Mouse (Mus musculus) lung, postnatal 0 days (tissue): ENCODE results near the gene Ntpcr.

Source experiments
- CTCF ChIP-seq: IDR thresholded peaks from 2 replicates; pipeline ENCODE4 v1.5.1; 2016; ENCODE audit warnings: antibody characterized with exemption, mild to moderate bottlenecking
- EP300 ChIP-seq: IDR thresholded peaks from 2 replicates; pipeline ENCODE4 v1.6.1; 2016; ENCODE audit warnings: antibody characterized with exemption, mild to moderate bottlenecking, control low read depth

DNA sequence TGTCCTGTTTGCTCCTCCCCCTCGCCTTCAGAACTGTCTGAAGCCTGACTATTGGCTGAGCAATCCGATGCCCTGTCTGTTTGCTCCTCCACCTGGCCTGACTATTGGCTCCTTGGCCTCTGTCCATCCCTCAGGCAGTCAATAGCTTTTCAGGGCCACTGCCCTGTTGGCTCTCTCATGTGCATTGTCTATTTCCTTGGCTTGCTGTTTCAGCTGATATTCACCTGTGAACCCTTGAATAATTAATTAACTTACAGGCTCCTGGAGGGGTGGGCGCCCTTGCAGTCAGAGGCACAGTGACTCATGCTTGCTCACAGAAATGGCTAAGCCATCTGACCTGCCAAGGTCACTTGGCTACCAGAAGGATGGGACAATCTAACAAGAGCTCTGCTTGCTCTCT, 52.4 kb downstream of the Ntpcr start:
- TF ChIP-seq EP300 (no peak), CTCF (no peak)
